Comparison of ENCODE assay signal across 23 mouse cellular contexts in genomic region chr11:19736926-19737325, GRCm38 (mm10).
DNase-seq lines count a peak whose midpoint lies in the region; ATAC-seq lines count a peak whose summit lies in the region.
"Had no signal": no experiment of that assay in that cellular context is flagged by ENCODE, and none has a peak within 500 bp of the region (broad histone marks: within the 10 kb centered on the region; RNA-seq: fewer than 3 reads in every experiment).

No protein-coding gene starts in this region.

- peak overlapping the region; percentile 53; the same call in 1 of the 2 replicates for H3K27ac ChIP-seq in kidney, embryonic 14.5 days (ENCODE audit: low read depth, low read length)
- 0 out of 2 replicates have a peak overlapping the region, but pooled peaks have one; percentile 42 for H3K27ac ChIP-seq in neural tube, embryonic 13.5 days (replicated peaks)
- H3K27ac ChIP-seq in neural tube, embryonic 15.5 days (replicated peaks), result no peak overlapping the region
- H3K27ac ChIP-seq in intestine, embryonic 16.5 days (ENCODE audit: low read length), result no peak overlapping the region
- no peak overlapping the region for H3K27ac ChIP-seq in hindbrain, embryonic 10.5 days
- H3K27ac ChIP-seq: embryonic facial prominence, embryonic 10.5 days; embryonic facial prominence, embryonic 15.5 days; forebrain, embryonic 13.5 days; hindbrain, embryonic 14.5 days; limb, embryonic 15.5 days; liver, embryonic 13.5 days; midbrain, embryonic 12.5 days had no signal

- 12% methylated on average over 7 of the region's 7 CpGs for WGBS in kidney, embryonic 14.5 days
- 20% methylated on average over 7 of the region's 7 CpGs for WGBS in neural tube, embryonic 13.5 days
- 20% methylated on average over 7 of the region's 7 CpGs for WGBS in neural tube, embryonic 15.5 days
- WGBS in intestine, embryonic 16.5 days, result 36% methylated on average over 7 of the region's 7 CpGs
- WGBS in hindbrain, embryonic 10.5 days, result 78% methylated on average over 7 of the region's 7 CpGs

- H3K4me3 ChIP-seq in kidney, embryonic 14.5 days (ENCODE audit: low read length), result no peak overlapping the region
- H3K4me3 ChIP-seq in neural tube, embryonic 13.5 days, result no peak overlapping the region
- H3K4me3 ChIP-seq in neural tube, embryonic 15.5 days (replicated peaks), result no peak overlapping the region
- H3K4me3 ChIP-seq in intestine, embryonic 16.5 days (ENCODE audit: low read length), result no peak overlapping the region
- H3K4me3 ChIP-seq in hindbrain, embryonic 10.5 days, result no peak overlapping the region
- H3K4me3 ChIP-seq: embryonic facial prominence, embryonic 10.5 days; embryonic facial prominence, embryonic 15.5 days; forebrain, embryonic 13.5 days; limb, embryonic 15.5 days; liver, embryonic 13.5 days; megakaryocyte, embryonic 14.5 days; midbrain, embryonic 12.5 days had no signal

- peaks cover 27% of the 10 kb centered on the region for H3K4me1 ChIP-seq in kidney, embryonic 14.5 days (ENCODE audit: control insufficient read depth, insufficient read depth, low read length)
- H3K4me1 ChIP-seq in neural tube, embryonic 13.5 days (replicated peaks), result peaks cover 28% of the 10 kb centered on the region
- H3K4me1 ChIP-seq in neural tube, embryonic 15.5 days, result peaks cover 14% of the 10 kb centered on the region
- peaks cover 5% of the 10 kb centered on the region for H3K4me1 ChIP-seq in intestine, embryonic 16.5 days (ENCODE audit: control insufficient read depth, insufficient read depth, low read length)
- no peaks in the 10 kb centered on the region for H3K4me1 ChIP-seq in hindbrain, embryonic 10.5 days (replicated peaks)
- H3K4me1 ChIP-seq: liver, embryonic 13.5 days; megakaryocyte, embryonic 14.5 days had no signal

- H3K4me2 ChIP-seq in kidney, embryonic 14.5 days (replicated peaks; ENCODE audit: low read depth, low read length), result no peak overlapping the region
- H3K4me2 ChIP-seq in neural tube, embryonic 13.5 days, result no peak overlapping the region
- H3K4me2 ChIP-seq in neural tube, embryonic 15.5 days, result no peak overlapping the region
- no peak overlapping the region for H3K4me2 ChIP-seq in intestine, embryonic 16.5 days (ENCODE audit: low read depth, low read length)
- H3K4me2 ChIP-seq: embryonic facial prominence, embryonic 15.5 days; forebrain, embryonic 13.5 days; heart, embryonic 11.5 days; hindbrain, embryonic 14.5 days; limb, embryonic 15.5 days; liver, embryonic 13.5 days; midbrain, embryonic 12.5 days had no signal

- no peaks in the 10 kb centered on the region for H3K9me3 ChIP-seq in kidney, embryonic 14.5 days (ENCODE audit: control insufficient read depth, low read length)
- no peaks in the 10 kb centered on the region for H3K9me3 ChIP-seq in neural tube, embryonic 13.5 days
- no peaks in the 10 kb centered on the region for H3K9me3 ChIP-seq in neural tube, embryonic 15.5 days (replicated peaks)
- H3K9me3 ChIP-seq in intestine, embryonic 16.5 days (ENCODE audit: control insufficient read depth, low read length), result no peaks in the 10 kb centered on the region
- no peaks in the 10 kb centered on the region for H3K9me3 ChIP-seq in hindbrain, embryonic 10.5 days
- H3K9me3 ChIP-seq: embryonic facial prominence, embryonic 15.5 days; forebrain, embryonic 13.5 days; limb, embryonic 15.5 days; liver, embryonic 13.5 days; megakaryocyte, embryonic 14.5 days; midbrain, embryonic 12.5 days had no signal

- intact Hi-C loops in left cerebral cortex, postnatal 36 days (cut with DNase I), result no loop called here

- DNase-seq in kidney, postnatal 36 days, result no peak
- DNase-seq in left cerebral cortex, postnatal 36 days (ENCODE audit: low spot score in 2 of 2), result no peak
- no peak for DNase-seq in hindbrain, embryonic 10.5 days (ENCODE audit: low spot score)
- DNase-seq: cerebellum, adult 8-10 months; cerebellum, postnatal 25 days; gastrocnemius, postnatal 25 days; liver, embryonic 13.5 days; lung, adult 18-20 months; right cerebral cortex, postnatal 4 days; thymus, postnatal 14 days had no signal

- H3K9ac ChIP-seq in kidney, embryonic 14.5 days (ENCODE audit: low read depth, low read length), result no peak overlapping the region
- H3K9ac ChIP-seq in neural tube, embryonic 13.5 days, result no peak overlapping the region
- no peak overlapping the region for H3K9ac ChIP-seq in neural tube, embryonic 15.5 days (replicated peaks)
- no peak overlapping the region for H3K9ac ChIP-seq in intestine, embryonic 16.5 days (ENCODE audit: low read depth, low read length)
- H3K9ac ChIP-seq: embryonic facial prominence, embryonic 15.5 days; forebrain, embryonic 13.5 days; hindbrain, embryonic 14.5 days; limb, embryonic 15.5 days; liver, embryonic 13.5 days; midbrain, embryonic 12.5 days had no signal

- H3K27me3 ChIP-seq in kidney, embryonic 14.5 days (ENCODE audit: control insufficient read depth, insufficient read depth, low read length), result no peaks in the 10 kb centered on the region
- H3K27me3 ChIP-seq in neural tube, embryonic 13.5 days, result no peaks in the 10 kb centered on the region
- no peaks in the 10 kb centered on the region for H3K27me3 ChIP-seq in neural tube, embryonic 15.5 days (replicated peaks)
- H3K27me3 ChIP-seq in intestine, embryonic 16.5 days (replicated peaks; ENCODE audit: control insufficient read depth, insufficient read depth, low read length), result no peaks in the 10 kb centered on the region
- H3K27me3 ChIP-seq in hindbrain, embryonic 10.5 days (ENCODE audit: insufficient read depth, poor library complexity, severe bottlenecking), result no peaks in the 10 kb centered on the region
- H3K27me3 ChIP-seq: embryonic facial prominence, embryonic 15.5 days; forebrain, embryonic 13.5 days; liver, embryonic 13.5 days; midbrain, embryonic 12.5 days had no signal

- ATAC-seq in kidney, embryonic 14.5 days (ENCODE audit: low FRiP score, low TSS enrichment), result peak; percentile 74
- ATAC-seq in neural tube, embryonic 13.5 days (ENCODE audit: low read depth), result 0 out of 2 replicates have a peak, but pooled peaks have one; percentile 32
- ATAC-seq in neural tube, embryonic 15.5 days (ENCODE audit: low FRiP score), result no peak
- peak; percentile 36; the same call in 1 of the 2 replicates for ATAC-seq in intestine, embryonic 16.5 days
- ATAC-seq: CD4-positive, CD25-positive, alpha-beta regulatory T cell, adult 4 months; forebrain, embryonic 13.5 days had no signal

- H3K36me3 ChIP-seq in kidney, embryonic 14.5 days (ENCODE audit: control insufficient read depth, insufficient read depth, low read length), result no peaks in the 10 kb centered on the region
- no peaks in the 10 kb centered on the region for H3K36me3 ChIP-seq in neural tube, embryonic 13.5 days
- H3K36me3 ChIP-seq in neural tube, embryonic 15.5 days, result no peaks in the 10 kb centered on the region
- no peaks in the 10 kb centered on the region for H3K36me3 ChIP-seq in intestine, embryonic 16.5 days (ENCODE audit: control insufficient read depth, insufficient read depth, low read length)
- no peaks in the 10 kb centered on the region for H3K36me3 ChIP-seq in hindbrain, embryonic 10.5 days
- H3K36me3 ChIP-seq: embryonic facial prominence, embryonic 10.5 days; embryonic facial prominence, embryonic 15.5 days; limb, embryonic 15.5 days; liver, embryonic 13.5 days; midbrain, embryonic 12.5 days had no signal

Comparison
In these comparisons a context has a peak if more than half of its experiments do, and no peak if none do; other contexts are left out.
1. H3K27ac ChIP-seq: peak in kidney, embryonic 14.5 days (single experiment) and neural tube, embryonic 13.5 days (single experiment); none in neural tube, embryonic 15.5 days (single experiment), intestine, embryonic 16.5 days (single experiment) and hindbrain, embryonic 10.5 days (single experiment).